Mouse (Mus musculus): ENCODE measurements around the gene Mobp. TPM values are rescaled to one million over a fixed set of nuclear protein-coding genes. Genes with fewer than 3 reads are reported as not detected.
A peak's percentile ranks its signal among the peaks of the same experiment; 100 is the strongest.

Mobp gene
- total RNA-seq, 1 experiment, result 2.7 TPM

DNA sequence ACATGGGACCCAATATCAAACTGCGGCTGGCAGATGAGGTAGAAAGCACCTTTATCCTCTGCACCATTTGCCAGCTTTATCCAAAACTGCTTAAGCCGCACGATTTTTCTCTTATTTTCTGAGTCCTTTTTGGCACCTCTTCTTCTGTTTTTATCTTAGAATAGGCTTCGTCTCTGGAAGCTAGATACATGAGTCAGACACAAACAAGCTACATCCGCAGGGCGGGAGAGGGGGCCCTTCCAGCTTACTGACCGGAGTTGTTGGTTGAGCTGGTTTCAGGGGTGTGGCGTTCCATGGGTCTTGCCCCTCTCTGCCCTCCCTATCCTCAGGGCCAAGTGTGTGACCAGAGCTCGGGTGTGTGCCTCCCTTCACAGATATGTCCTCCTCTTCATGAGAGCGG, 29.3 kb downstream of the Mobp start:
- no peaks in the 10 kb centered on the region for H3K9me3 ChIP-seq (ENCODE audit: control insufficient read depth, insufficient read depth, low read depth, low read length)
- H3K27ac ChIP-seq (ENCODE audit: insufficient read depth, low read depth, low read length, poor library complexity, severe bottlenecking), result no peak overlapping the region
- H3K4me3 ChIP-seq (ENCODE audit: insufficient read depth in 1 of 2, low read depth in 1 of 2, low read length in 2 of 2, poor library complexity in 1 of 2, severe bottlenecking in 1 of 2), result no peak overlapping the region
- peaks cover 0 to 5% of the 10 kb centered on the region in 2 experiments; a peak in 1 of 4 replicates for H3K4me1 ChIP-seq (ENCODE audit: control insufficient read depth in 2 of 2, insufficient read depth in 2 of 2, low read length in 2 of 2, poor library complexity in 1 of 2)
- no peak overlapping the region for H3K9ac ChIP-seq (ENCODE audit: insufficient read depth, low read depth, low read length, poor library complexity, severe bottlenecking)
- TF ChIP-seq CHD2 (IDR thresholded peaks at IDR 0.05; ENCODE audit: low read depth, low read length) (no peak), ZC3H11A (IDR thresholded peaks at IDR 0.05; ENCODE audit: borderline replicate concordance, low read depth, low read length) (no peak), MAFK (IDR thresholded peaks at IDR 0.05; ENCODE audit: insufficient read depth, low read depth, low read length) (no peak), ZNF384 (IDR thresholded peaks at IDR 0.05; ENCODE audit: low read depth, low read length) (no peak), HCFC1 (IDR thresholded peaks at IDR 0.05; ENCODE audit: borderline replicate concordance, insufficient read depth, low read length) (no peak)
- no peaks in the 10 kb centered on the region for H3K36me3 ChIP-seq (ENCODE audit: control insufficient read depth, insufficient read depth, low read length, poor library complexity, severe bottlenecking)
- in situ Hi-C loops (cut with MboI; ENCODE audit: low sequenced_read_pairs in 2 of 2, unreplicated experiment in 2 of 2), result no loop called here
- no peak for DNase-seq (ENCODE audit: low read depth, low spot score)

DNA sequence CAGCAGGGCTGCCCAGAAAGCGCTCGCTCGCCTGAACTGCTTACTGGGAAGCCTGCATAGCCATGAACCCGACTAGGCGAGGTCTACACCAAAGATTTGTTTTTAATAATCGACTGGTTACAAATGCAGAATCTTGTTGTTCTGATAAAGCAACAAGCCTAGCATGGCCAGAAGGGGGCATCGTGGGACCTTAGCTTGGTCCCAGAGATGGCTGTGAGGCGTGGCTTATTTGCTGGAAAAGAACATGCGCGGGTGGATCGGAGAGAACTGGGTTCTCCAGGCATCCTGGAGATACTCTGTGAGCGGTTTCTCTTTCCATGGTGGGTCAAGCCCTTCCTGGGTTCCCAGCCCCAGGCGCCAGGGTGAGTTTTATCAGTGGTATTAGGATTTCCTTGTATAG, 35.0 kb downstream of the Mobp start:
- no peak for DNase-seq (ENCODE audit: low read depth, low spot score)
- Histone ChIP-seq H3K4me1 (ENCODE audit: control insufficient read depth in 2 of 2, insufficient read depth in 2 of 2, low read length in 2 of 2, poor library complexity in 1 of 2) (0 out of 4 replicates have a peak, but pooled peaks cover 0 to 2% of the 10 kb centered on the region in 2 experiments), H3K9ac (ENCODE audit: insufficient read depth, low read depth, low read length, poor library complexity, severe bottlenecking) (peak overlapping the region; percentile 45; the same call in 1 of the 2 replicates), H3K9me3 (ENCODE audit: control insufficient read depth, insufficient read depth, low read depth, low read length) (no peaks in the 10 kb centered on the region), H3K27ac (ENCODE audit: insufficient read depth, low read depth, low read length, poor library complexity, severe bottlenecking) (no peak overlapping the region), H3K36me3 (ENCODE audit: control insufficient read depth, insufficient read depth, low read length, poor library complexity, severe bottlenecking) (no peaks in the 10 kb centered on the region), H3K4me3 (ENCODE audit: insufficient read depth in 1 of 2, low read depth in 1 of 2, low read length in 2 of 2, poor library complexity in 1 of 2, severe bottlenecking in 1 of 2) (peak overlapping the region; percentile 47 to 61)
- in situ Hi-C loops (cut with MboI; ENCODE audit: low sequenced_read_pairs in 2 of 2, unreplicated experiment in 2 of 2), result no loop called here
- TF ChIP-seq HCFC1 (IDR thresholded peaks at IDR 0.05; ENCODE audit: borderline replicate concordance, insufficient read depth, low read length) (no peak), ZNF384 (IDR thresholded peaks at IDR 0.05; ENCODE audit: low read depth, low read length) (no peak), MAFK (IDR thresholded peaks at IDR 0.05; ENCODE audit: insufficient read depth, low read depth, low read length) (no peak), ZC3H11A (IDR thresholded peaks at IDR 0.05; ENCODE audit: borderline replicate concordance, low read depth, low read length) (0 out of 2 replicates have a peak, but pooled peaks have one; percentile 21)

- H3K27ac ChIP-seq (ENCODE audit: insufficient read depth, low read depth, low read length, poor library complexity, severe bottlenecking), result no peak overlapping the region
- peaks cover 0 to 4% of the 10 kb centered on the region in 2 experiments; a peak in 1 of 4 replicates for H3K4me1 ChIP-seq (ENCODE audit: control insufficient read depth in 2 of 2, insufficient read depth in 2 of 2, low read length in 2 of 2, poor library complexity in 1 of 2)
- no peak overlapping the region for H3K4me3 ChIP-seq (ENCODE audit: insufficient read depth in 1 of 2, low read depth in 1 of 2, low read length in 2 of 2, poor library complexity in 1 of 2, severe bottlenecking in 1 of 2)
- TF ChIP-seq ZC3H11A (IDR thresholded peaks at IDR 0.05; ENCODE audit: borderline replicate concordance, low read depth, low read length), result no peak
- TF ChIP-seq HCFC1 (IDR thresholded peaks at IDR 0.05; ENCODE audit: borderline replicate concordance, insufficient read depth, low read length), result no peak
- no peak for TF ChIP-seq CHD2 (IDR thresholded peaks at IDR 0.05; ENCODE audit: low read depth, low read length)
- no peak for TF ChIP-seq ZNF384 (IDR thresholded peaks at IDR 0.05; ENCODE audit: low read depth, low read length)
- 0 out of 2 replicates have a peak, but pooled peaks have one; percentile 6 for TF ChIP-seq MAFK (IDR thresholded peaks at IDR 0.05; ENCODE audit: insufficient read depth, low read depth, low read length)
- H3K36me3 ChIP-seq (ENCODE audit: control insufficient read depth, insufficient read depth, low read length, poor library complexity, severe bottlenecking), result no peaks in the 10 kb centered on the region
- DNase-seq (ENCODE audit: low read depth, low spot score), result no peak
- no peaks in the 10 kb centered on the region for H3K9me3 ChIP-seq (ENCODE audit: control insufficient read depth, insufficient read depth, low read depth, low read length)
- in situ Hi-C loops (cut with MboI; ENCODE audit: low sequenced_read_pairs in 2 of 2, unreplicated experiment in 2 of 2), result no loop called here
- H3K9ac ChIP-seq (ENCODE audit: insufficient read depth, low read depth, low read length, poor library complexity, severe bottlenecking), result no peak overlapping the region
These were observed 37.3 kb downstream of the Mobp start for GRCm38 (mm10) chr9:120186856-120187255.

- in situ Hi-C loops (cut with MboI; ENCODE audit: low sequenced_read_pairs in 2 of 2, unreplicated experiment in 2 of 2), result no loop called here
- Histone ChIP-seq H3K4me1 (ENCODE audit: control insufficient read depth in 2 of 2, insufficient read depth in 2 of 2, low read length in 2 of 2, poor library complexity in 1 of 2) (peaks cover 0 to 2% of the 10 kb centered on the region in 2 experiments; a peak in 1 of 4 replicates), H3K9me3 (ENCODE audit: control insufficient read depth, insufficient read depth, low read depth, low read length) (no peaks in the 10 kb centered on the region), H3K9ac (ENCODE audit: insufficient read depth, low read depth, low read length, poor library complexity, severe bottlenecking) (peak overlapping the region; percentile 52; the same call in 1 of the 2 replicates), H3K36me3 (ENCODE audit: control insufficient read depth, insufficient read depth, low read length, poor library complexity, severe bottlenecking) (no peaks in the 10 kb centered on the region), H3K4me3 (ENCODE audit: insufficient read depth in 1 of 2, low read depth in 1 of 2, low read length in 2 of 2, poor library complexity in 1 of 2, severe bottlenecking in 1 of 2) (peak overlapping the region; percentile 39 to 41), H3K27ac (ENCODE audit: insufficient read depth, low read depth, low read length, poor library complexity, severe bottlenecking) (no peak overlapping the region)
- TF ChIP-seq ZNF384 (IDR thresholded peaks at IDR 0.05; ENCODE audit: low read depth, low read length), result no peak
- TF ChIP-seq HCFC1 (IDR thresholded peaks at IDR 0.05; ENCODE audit: borderline replicate concordance, insufficient read depth, low read length), result no peak
- no peak for TF ChIP-seq ZC3H11A (IDR thresholded peaks at IDR 0.05; ENCODE audit: borderline replicate concordance, low read depth, low read length)
- no peak for TF ChIP-seq MAFK (IDR thresholded peaks at IDR 0.05; ENCODE audit: insufficient read depth, low read depth, low read length)
- DNase-seq (ENCODE audit: low read depth, low spot score), result no peak
These were observed 41.4 kb downstream of the Mobp start for GRCm38 (mm10) chr9:120190891-120191290.
